Mouse (Mus musculus) left cerebral cortex, postnatal 10 days (tissue): ENCODE measurements around the gene Gnl1. TPM values are rescaled to one million over a fixed set of nuclear protein-coding genes. Genes with fewer than 3 reads are reported as not detected.
"Not testable (repeated sequence)": the region's sequence is repeated elsewhere in the genome, so short reads cannot be mapped to it uniquely, and the experiment has no call there.

Experiments used
- DNase-seq, 2 experiments: peaks; one replicate each; pipeline ENCODE4 v3.0.0; 2021 to 2022; ENCODE audit warnings: low spot score in 2 of 2, mixed read lengths in 1 of 2; ENCODE audit errors: extremely low spot score in 1 of 2
- intact Hi-C: fragments of 180-260 bp; cut with DNase I; formaldehyde crosslinking; loops from one replicate; pipeline ENCODE4 v1.15.1; 2025
- total RNA-seq, 2 experiments: library from RNA; stranded (reverse); gene quantifications; 2 replicates each; pipeline ENCODE4 v1.2.3; 2021

Gene Gnl1
- 100 to 1,000 TPM; 133 to 141 TPM for total RNA-seq

GRCm38 (mm10) chr17:35979401-35980362 lies at the start of gene Gnl1, which contains the start of gene Prr3:
Gene Gnl1 (plus strand): TSS chr17:35979851.
Gene Prr3 (minus strand): TSS chr17:35980236.
- intact Hi-C loops: no loop called here
- DNase-seq: peak; percentile 89 to 94

GRCm38 (mm10) chr17:35930627-35931026 lies 49.0 kb upstream of the Gnl1 start:
- intact Hi-C loops: no loop called here
- no peak for DNase-seq

- intact Hi-C loops: no loop called here
Observed at GRCm38 (mm10) chr17:35932608-35933007, 47.0 kb upstream of the Gnl1 start.

GRCm38 (mm10) chr17:35935763-35936162 lies 43.9 kb upstream of the Gnl1 start:
- DNase-seq, intact Hi-C loops: not testable (repeated sequence)

More at GRCm38 (mm10) chr17:35932608-35933007, 47.0 kb upstream of the Gnl1 start:
- no peak for DNase-seq

GRCm38 (mm10) chr17:35937700-35938348 lies 41.8 kb upstream of the Gnl1 start:
- no peak for DNase-seq
- intact Hi-C loops: no loop called here

- intact Hi-C loops: no loop called here
- no peak for DNase-seq
Observed at GRCm38 (mm10) chr17:35939108-35939507, 40.5 kb upstream of the Gnl1 start.

GRCm38 (mm10) chr17:35939941-35940340 lies 39.7 kb upstream of the Gnl1 start:
- DNase-seq: no peak
- intact Hi-C loops: no loop called here

- intact Hi-C loops, DNase-seq: not testable (repeated sequence)
Observed at GRCm38 (mm10) chr17:35950946-35951345, 28.7 kb upstream of the Gnl1 start.

- DNase-seq, intact Hi-C loops: not testable (repeated sequence)
Observed at GRCm38 (mm10) chr17:35952559-35952958, 27.1 kb upstream of the Gnl1 start.

GRCm38 (mm10) chr17:35954665-35955064 lies 25.0 kb upstream of the Gnl1 start:
- no peak for DNase-seq
- intact Hi-C loops: no loop called here

GRCm38 (mm10) chr17:35958533-35959223 lies 21.0 kb upstream of the Gnl1 start:
- intact Hi-C loops: no loop called here
- no peak for DNase-seq

GRCm38 (mm10) chr17:35963279-35963678 lies 16.4 kb upstream of the Gnl1 start:
- DNase-seq: no peak
- intact Hi-C loops: loop anchor here (5.0 kb wide), 1 partner anchor 36 kb away; no protein-coding TSS in a partner anchor

GRCm38 (mm10) chr17:35967621-35968020 lies 12.0 kb upstream of the Gnl1 start:
- no peak for DNase-seq
- intact Hi-C loops: no loop called here

- intact Hi-C loops: no loop called here
- peak; percentile 97 to 99 for DNase-seq
Observed at GRCm38 (mm10) chr17:35969418-35970389, 9.9 kb upstream of the Gnl1 start, which contains the start of gene Abcf1. Gene Abcf1 (minus strand): TSS chr17:35969761.

GRCm38 (mm10) chr17:35972131-35972530 lies 7.5 kb upstream of the Gnl1 start:
- no peak for DNase-seq
- intact Hi-C loops: no loop called here

- peak; percentile 87 to 91 for DNase-seq
- intact Hi-C loops: no loop called here
Observed at GRCm38 (mm10) chr17:35978811-35979400, 745 bp upstream of the Gnl1 start.

- intact Hi-C loops: no loop called here
- DNase-seq: peak in 1 of 2 experiments; percentile 81
Observed at GRCm38 (mm10) chr17:35980363-35980754, 708 bp downstream of the Gnl1 start.

GRCm38 (mm10) chr17:35981776-35982175 lies 2.1 kb downstream of the Gnl1 start:
- intact Hi-C loops: no loop called here

More at GRCm38 (mm10) chr17:35981776-35982175, 2.1 kb downstream of the Gnl1 start:
- DNase-seq: no peak
